Mouse (Mus musculus): Measurements from ENCODE around the gene Gm13083. TPM values are rescaled to one million over a fixed set of nuclear protein-coding genes. Genes with fewer than 3 reads are reported as not detected.
A peak's percentile ranks its signal among the peaks of the same experiment; 100 is the strongest.
"Not testable (repeated sequence)": the region's sequence is repeated elsewhere in the genome, so short reads cannot be mapped to it uniquely, and the experiment has no call there.

The Gm13083 gene
- total RNA-seq (2017) = 0.25 TPM in 1 of 2 replicates, not detected in the other

GRCm38 (mm10) chr4:143614703-143615102 is at the start of gene Gm13083:
Gm13083 (plus strand) TSS chr4:143615003.
- ATAC-seq (ENCODE audit: extremely low read depth, insufficient number of reproducible peaks, low FRiP score, poor library complexity, severe bottlenecking) = not testable (repeated sequence)

GRCm38 (mm10) chr4:143611927-143612326 is 2.9 kb upstream of the Gm13083 start:
- 0 out of 2 replicates have a peak, but pooled peaks have one; percentile 23 for ATAC-seq (ENCODE audit: extremely low read depth, insufficient number of reproducible peaks, low FRiP score, poor library complexity, severe bottlenecking)

- ATAC-seq (ENCODE audit: extremely low read depth, insufficient number of reproducible peaks, low FRiP score, poor library complexity, severe bottlenecking) = not testable (repeated sequence)
Measured at GRCm38 (mm10) chr4:143618101-143618500, 3.3 kb downstream of the Gm13083 start.

DNA sequence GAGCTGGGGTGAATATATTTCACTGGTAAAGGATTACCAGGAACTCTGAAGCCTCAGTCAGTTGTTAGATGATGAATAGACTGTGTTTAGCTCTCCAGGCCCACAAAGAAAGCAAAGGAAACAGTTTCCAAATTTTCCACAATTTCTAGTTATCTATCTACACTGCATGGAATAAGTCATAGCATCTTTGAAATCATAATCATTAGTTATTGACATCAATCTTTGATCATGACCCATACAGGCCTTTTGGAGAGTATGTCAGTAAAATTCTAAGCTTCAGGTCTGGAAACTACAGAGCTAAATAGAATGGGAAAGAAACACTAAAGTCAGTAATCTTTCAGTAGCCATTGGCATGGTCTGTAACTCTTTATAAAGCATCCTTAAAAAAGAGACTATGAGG is 42.3 kb downstream of the Gm13083 start, which contains the start of gene Gm13088:
Gene Gm13088 (minus strand): TSS at position 101 of the 400 bp plus-strand sequence.
- not testable (repeated sequence) for ATAC-seq (ENCODE audit: extremely low read depth, insufficient number of reproducible peaks, low FRiP score, poor library complexity, severe bottlenecking)

Other genes starting within 250 kb of the Gm13083 start
- gene Pramel1, start 220.6 kb upstream of the Gm13083 start, total RNA-seq (2017) = not detected in 2 replicates
- gene Pramef8, start 202.6 kb upstream of the Gm13083 start, total RNA-seq (2017) = 35.0 and 43.8 TPM in 2 replicates
- gene Oog4, start 164.7 kb upstream of the Gm13083 start, total RNA-seq (2017) = not detected in 2 replicates
- not detected in 2 replicates for gene Gm13043, start 103.7 kb upstream of the Gm13083 start, total RNA-seq (2017)
- gene Gm13040, start 79.0 kb upstream of the Gm13083 start, total RNA-seq (2017) = not detected in 2 replicates
- gene BC080695, start 63.3 kb upstream of the Gm13083 start, total RNA-seq (2017) = not detected in 2 replicates
- not detected in 2 replicates for gene Gm13057, start 63.3 kb upstream of the Gm13083 start, total RNA-seq (2017)
- gene Gm13088, start 42.2 kb downstream of the Gm13083 start, total RNA-seq (2017) = not detected in 2 replicates
- not detected in 2 replicates for gene Gm13089, start 87.7 kb downstream of the Gm13083 start, total RNA-seq (2017)
- not detected in 2 replicates for gene Gm13078, start 104.5 kb downstream of the Gm13083 start, total RNA-seq (2017)
- gene Gm13023, start 174.3 kb downstream of the Gm13083 start, total RNA-seq (2017) = not detected in 2 replicates
- not detected in 2 replicates for gene Gm13084, start 201.1 kb downstream of the Gm13083 start, total RNA-seq (2017)
- not detected in 2 replicates for gene Gm13103, start 231.5 kb downstream of the Gm13083 start, total RNA-seq (2017)

All from neutrophil, adult 5-6 weeks (primary cell).